Mouse (Mus musculus) lung, postnatal 0 days (tissue): ENCODE data around the gene Tmem51. TPM values are rescaled to one million over a fixed set of nuclear protein-coding genes. Genes with fewer than 3 reads are reported as not detected.

Source experiments
- ATAC-seq: fragments of 200-750 bp; cut with Nextera tagmentation; 2 replicates; pipeline ENCODE4 v1.8.0; 2017; ENCODE audit warnings: moderate library complexity
- DNase-seq: peaks from one replicate; pipeline ENCODE4 v3.0.0-alpha.2; 2016; ENCODE audit warnings: low spot score
- H3K27ac ChIP-seq: fragments of 300-500 bp; sonication (generic); 2 replicates; pipeline ENCODE4 v1.5.1; 2014; ENCODE audit warnings: antibody characterized with exemption, mild to moderate bottlenecking, low read length, mixed read lengths
- H3K27me3 ChIP-seq: fragments of 300-500 bp; sonication (generic); replicated peaks from 2 replicates; pipeline ENCODE4 v1.6.1; 2014; ENCODE audit warnings: low read length, mixed read lengths; ENCODE audit not compliant: insufficient read depth
- H3K36me3 ChIP-seq: fragments of 300-500 bp; sonication (generic); 2 replicates; pipeline ENCODE4 v1.6.1; 2014; ENCODE audit warnings: low read length, mixed read lengths; ENCODE audit not compliant: insufficient read depth
- H3K4me1 ChIP-seq: fragments of 300-500 bp; sonication (generic); 2 replicates; pipeline ENCODE4 v1.6.1; 2014; ENCODE audit warnings: antibody characterized with exemption, low read depth, low read length, mixed read lengths; ENCODE audit not compliant: insufficient read depth
- H3K4me2 ChIP-seq: fragments of 300-500 bp; sonication (generic); replicated peaks from 2 replicates; pipeline ENCODE4 v1.6.1; 2014; ENCODE audit warnings: low read depth, mild to moderate bottlenecking, low read length, moderate library complexity, mixed read lengths
- H3K4me3 ChIP-seq: fragments of 300-500 bp; sonication (generic); 2 replicates; pipeline ENCODE4 v1.5.1; 2014; ENCODE audit warnings: low read depth, low read length
- H3K9ac ChIP-seq: fragments of 300-500 bp; sonication (generic); replicated peaks from 2 replicates; pipeline ENCODE4 v1.6.1; 2014; ENCODE audit warnings: low read depth, mild to moderate bottlenecking
- H3K9me3 ChIP-seq: fragments of 300-500 bp; sonication (generic); 2 replicates; pipeline ENCODE4 v1.6.1; 2016; ENCODE audit warnings: low read length, mixed read lengths
- CTCF ChIP-seq: IDR thresholded peaks from 2 replicates; pipeline ENCODE4 v1.5.1; 2016; ENCODE audit warnings: antibody characterized with exemption, mild to moderate bottlenecking
- EP300 ChIP-seq: IDR thresholded peaks from 2 replicates; pipeline ENCODE4 v1.6.1; 2016; ENCODE audit warnings: antibody characterized with exemption, mild to moderate bottlenecking, control low read depth
- WGBS: fragments of 180-500 bp; shearing (Covaris S2); extraction: QIAGEN DNeasy Blood & Tissue Kit; methylation state at CpG from one replicate; pipeline ENCODE4 v1.1.7; 2014; 5-methylcytosine and 5-hydroxymethylcytosine counted together
- polyA plus RNA-seq: library from polyadenylated mRNA; unstranded; fragments of >200 nt; fragmentation: Nextera tagmentation; extraction: Ambion mirVana; gene quantifications from 2 replicates; pipeline ENCODE4 v1.2.1, GENCODE M21; 2015

Tmem51 gene
- polyA plus RNA-seq, 1 experiment from 2014 or later, result 18.9 TPM

DNA sequence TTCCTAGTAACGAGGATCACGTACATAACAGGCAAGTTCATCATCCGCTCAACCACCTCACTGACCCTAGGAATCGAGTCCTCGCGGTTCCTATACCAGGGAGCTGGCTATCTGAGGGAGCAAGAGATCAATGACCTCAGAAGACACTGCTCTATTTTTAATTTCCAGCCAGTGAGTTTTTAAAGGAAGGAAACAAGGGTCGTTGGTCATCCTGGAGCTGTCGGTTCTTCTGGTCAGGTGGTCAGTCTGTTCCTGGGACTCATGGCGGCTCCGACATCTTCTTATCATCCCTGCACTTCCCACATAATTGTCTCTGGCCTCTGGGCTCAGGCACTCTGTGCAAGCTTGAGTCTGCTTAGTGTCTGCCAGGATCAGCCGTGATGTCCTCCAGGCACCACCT is 10.3 kb upstream of the Tmem51 start:
- DNase-seq, result no peak
- H3K27ac ChIP-seq, result no peak overlapping the region
- no peaks in the 10 kb centered on the region for H3K9me3 ChIP-seq
- no peak overlapping the region for H3K9ac ChIP-seq
- H3K36me3 ChIP-seq, result no peaks in the 10 kb centered on the region
- H3K4me1 ChIP-seq, result peaks cover 8% of the 10 kb centered on the region; the same call in 1 of the 2 replicates
- no peak for ATAC-seq
- H3K27me3 ChIP-seq, result no peaks in the 10 kb centered on the region
- H3K4me2 ChIP-seq, result no peak overlapping the region
- 68% methylated on average over 11 of the region's 11 CpGs for WGBS
- TF ChIP-seq EP300 (no peak), CTCF (no peak)
- no peak overlapping the region for H3K4me3 ChIP-seq

DNA sequence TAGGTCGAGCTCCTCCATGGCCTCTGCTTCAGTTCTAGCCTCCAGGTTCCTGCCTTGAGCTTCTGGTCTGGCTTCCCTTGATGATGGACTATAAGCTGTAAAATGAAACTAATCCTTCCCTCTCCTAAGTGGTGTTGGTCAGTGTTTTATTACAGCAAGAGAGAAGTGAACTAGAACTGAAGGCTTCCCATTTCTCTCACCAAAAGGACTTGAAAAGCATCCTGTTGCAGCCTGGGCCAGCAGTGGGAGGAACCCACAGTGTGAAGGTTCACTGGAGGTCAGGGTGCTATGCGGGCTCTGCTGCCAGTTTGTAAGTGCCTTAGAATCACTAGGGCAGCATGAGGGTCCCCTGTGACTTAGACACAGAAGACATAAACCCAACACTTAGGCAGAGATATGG is 7.0 kb upstream of the Tmem51 start:
- WGBS, result 62% methylated on average over 2 of the region's 2 CpGs
- DNase-seq, result no peak

DNA sequence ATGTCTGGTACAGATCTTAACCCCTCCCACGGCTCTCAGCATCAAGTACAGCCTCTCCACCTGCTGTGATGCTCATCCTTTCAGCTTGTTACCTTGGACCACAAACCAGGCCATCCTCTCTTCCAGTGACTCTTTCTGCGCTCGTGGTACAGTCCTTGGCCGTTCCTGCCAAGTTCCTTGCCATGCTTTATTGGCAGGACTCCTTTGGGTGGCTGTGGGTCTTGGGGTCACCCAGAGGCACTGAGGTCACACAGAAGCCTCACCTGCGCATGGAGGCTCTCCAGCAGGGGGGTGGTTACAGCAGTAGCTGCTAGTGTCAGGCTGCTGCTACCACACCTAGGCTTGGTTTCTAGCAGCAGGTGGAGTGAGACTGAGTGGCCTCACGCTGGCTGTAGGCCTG is 5.9 kb upstream of the Tmem51 start:
- no peaks in the 10 kb centered on the region for H3K36me3 ChIP-seq
- H3K4me2 ChIP-seq, result no peak overlapping the region
- no peak for DNase-seq
- no peak overlapping the region for H3K9ac ChIP-seq
- H3K27me3 ChIP-seq, result no peaks in the 10 kb centered on the region
- TF ChIP-seq CTCF (no peak), EP300 (no peak)
- no peaks in the 10 kb centered on the region for H3K9me3 ChIP-seq
- 72% methylated on average over 6 of the region's 6 CpGs for WGBS
- no peaks in the 10 kb centered on the region for H3K4me1 ChIP-seq
- no peak overlapping the region for H3K4me3 ChIP-seq
- no peak overlapping the region for H3K27ac ChIP-seq
- ATAC-seq, result no peak

More for the DNA sequence above, 7.0 kb upstream of the Tmem51 start:
- 0 out of 2 replicates have a peak, but pooled peaks cover 5% of the 10 kb centered on the region for H3K4me1 ChIP-seq
- H3K9me3 ChIP-seq, result no peaks in the 10 kb centered on the region
- H3K4me2 ChIP-seq, result no peak overlapping the region
- no peak overlapping the region for H3K9ac ChIP-seq
- no peaks in the 10 kb centered on the region for H3K27me3 ChIP-seq
- H3K36me3 ChIP-seq, result no peaks in the 10 kb centered on the region
- H3K27ac ChIP-seq, result no peak overlapping the region
- no peak overlapping the region for H3K4me3 ChIP-seq
- TF ChIP-seq CTCF (no peak), EP300 (no peak)
- ATAC-seq, result no peak

DNA sequence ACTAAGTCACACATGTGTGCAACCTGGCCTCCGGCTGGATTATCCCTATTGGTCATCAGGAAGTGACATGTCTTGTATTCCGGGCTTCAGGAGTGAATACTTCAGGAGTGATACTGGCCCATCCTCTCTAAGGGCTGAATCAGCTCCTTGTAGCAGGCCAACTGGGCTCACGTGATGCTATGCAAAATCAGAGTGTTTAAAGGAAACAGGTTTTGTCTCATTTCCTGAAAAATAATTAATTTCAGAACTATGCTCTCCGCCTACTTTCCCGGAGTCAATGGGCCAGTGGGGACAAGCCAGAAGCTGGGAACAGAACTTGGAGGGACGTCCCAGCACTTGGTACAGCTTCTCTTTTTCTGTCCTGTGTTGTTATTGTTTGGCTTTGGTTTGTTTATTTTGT is 4.7 kb upstream of the Tmem51 start:
- TF ChIP-seq CTCF, result no peak
- TF ChIP-seq EP300, result no peak
- H3K36me3 ChIP-seq, result no peaks in the 10 kb centered on the region
- ATAC-seq (no peak), DNase-seq (no peak)
- no peak overlapping the region for H3K9ac ChIP-seq
- no peaks in the 10 kb centered on the region for H3K27me3 ChIP-seq
- no peaks in the 10 kb centered on the region for H3K4me1 ChIP-seq
- no peak overlapping the region for H3K4me3 ChIP-seq
- 59% methylated on average over 6 of the region's 6 CpGs for WGBS
- H3K9me3 ChIP-seq, result no peaks in the 10 kb centered on the region
- no peak overlapping the region for H3K27ac ChIP-seq
- H3K4me2 ChIP-seq, result no peak overlapping the region

DNA sequence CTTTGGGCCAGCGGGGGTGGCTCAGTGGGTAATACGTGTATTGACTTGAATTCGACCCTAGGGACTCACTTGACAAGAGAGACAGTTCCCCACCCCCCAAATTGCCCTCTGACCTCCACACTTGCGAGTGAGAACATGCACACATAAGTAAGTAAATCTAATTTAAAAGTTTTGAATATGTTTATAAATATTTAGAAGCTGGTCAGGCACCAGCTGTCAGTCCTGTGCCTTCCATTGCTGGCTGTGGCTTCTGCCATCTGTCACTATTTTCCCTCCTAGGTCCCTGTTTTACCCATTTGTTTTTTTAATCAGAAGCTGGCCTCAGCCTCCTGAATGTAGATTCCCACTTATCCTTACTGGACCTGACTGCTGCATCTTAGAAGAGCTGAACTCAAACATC is 4.3 kb upstream of the Tmem51 start:
- Histone ChIP-seq H3K27ac (no peak overlapping the region), H3K9me3 (no peaks in the 10 kb centered on the region), H3K4me1 (no peaks in the 10 kb centered on the region), H3K27me3 (no peaks in the 10 kb centered on the region), H3K36me3 (no peaks in the 10 kb centered on the region), H3K4me3 (no peak overlapping the region), H3K4me2 (no peak overlapping the region), H3K9ac (no peak overlapping the region)
- 50% methylated on average over 4 of the region's 4 CpGs for WGBS
- no peak for TF ChIP-seq CTCF
- no peak for TF ChIP-seq EP300
- ATAC-seq (no peak), DNase-seq (no peak)

DNA sequence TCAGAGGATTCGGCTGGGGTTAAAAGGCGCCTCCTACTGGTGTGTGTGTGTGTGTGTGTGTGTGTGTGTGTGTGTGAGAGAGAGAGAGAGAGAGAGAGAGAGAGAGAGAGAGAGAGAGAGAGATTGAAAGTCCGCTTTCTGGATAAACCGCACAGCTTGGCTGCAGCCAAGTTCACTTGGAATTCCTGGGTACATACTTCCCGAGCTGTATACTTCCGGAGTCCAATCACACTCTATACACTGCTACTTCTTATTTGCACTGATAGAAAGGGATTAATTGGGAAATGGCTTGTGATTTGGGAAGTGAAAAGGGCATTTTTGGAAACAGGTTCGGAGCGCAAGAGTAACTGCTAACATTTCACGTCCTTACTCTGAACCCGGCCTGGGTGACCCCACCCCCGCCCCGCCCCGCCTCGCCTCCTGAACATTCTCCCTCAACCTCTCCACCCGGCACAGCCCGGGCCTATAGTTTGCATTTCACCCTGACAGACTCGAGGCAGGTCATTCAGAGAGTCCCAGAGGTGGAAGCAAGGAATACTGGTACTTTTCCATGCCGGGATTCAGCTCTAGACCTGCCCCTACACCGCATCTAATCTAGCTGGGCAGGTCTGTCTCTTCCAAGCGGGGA is 946 bp upstream of the Tmem51 start:
- H3K36me3 ChIP-seq, result no peaks in the 10 kb centered on the region

More for the DNA sequence above, 946 bp upstream of the Tmem51 start:
- Histone ChIP-seq H3K27me3 (no peaks in the 10 kb centered on the region), H3K4me3 (peak overlapping the region; percentile 69), H3K4me2 (peak overlapping the region; percentile 95), H3K9me3 (no peaks in the 10 kb centered on the region), H3K9ac (no peak overlapping the region), H3K4me1 (peaks cover 12% of the 10 kb centered on the region; the same call in 1 of the 2 replicates), H3K27ac (peak overlapping the region; percentile 74)
- peak; percentile 55 for DNase-seq
- WGBS, result 10% methylated on average over 20 of the region's 20 CpGs
- ATAC-seq, result 0 out of 2 replicates have a peak, but pooled peaks have one; percentile 7
- TF ChIP-seq EP300 (no peak), CTCF (0 out of 2 replicates have a peak, but pooled peaks have one; percentile 32)
